Mouse (Mus musculus): Measurements from ENCODE around the gene Net1. TPM values are rescaled to one million over a fixed set of nuclear protein-coding genes. Genes with fewer than 3 reads are reported as not detected.

The Net1 gene
- polyA plus RNA-seq, 1 experiment from 2014 or later: 113 TPM

Small RNA genes lying within 50 kb of the gene (microRNA-seq; reads per million reads assigned to microRNA genes)
- not detected for gene Gm22460

Other genes with a start within 250 kb of the Net1 start
- gene Calml3, start 113.9 kb downstream of the Net1 start, polyA plus RNA-seq (2015; fragmentation: Nextera tagmentation; extraction: Ambion mirVana): 25.1 and 40.9 TPM in 2 replicates
- gene Calm4, start 80.5 kb downstream of the Net1 start, polyA plus RNA-seq (2015; fragmentation: Nextera tagmentation; extraction: Ambion mirVana): 1.9 and 2.1 TPM in 2 replicates
- gene Calm5, start 64.0 kb downstream of the Net1 start, polyA plus RNA-seq (2015; fragmentation: Nextera tagmentation; extraction: Ambion mirVana): not detected in 2 replicates
- gene Tubal3, start 54 bp upstream of the Net1 start, polyA plus RNA-seq (2015; fragmentation: Nextera tagmentation; extraction: Ambion mirVana): 3.8 and 3.9 TPM in 2 replicates
- 0.20 TPM in 1 of 2 replicates, not detected in the other for gene Ucn3, start 27.1 kb upstream of the Net1 start, polyA plus RNA-seq (2015; fragmentation: Nextera tagmentation; extraction: Ambion mirVana)
- gene Akr1c14, start 130.8 kb upstream of the Net1 start, polyA plus RNA-seq (2015; fragmentation: Nextera tagmentation; extraction: Ambion mirVana): 4.3 and 6.3 TPM in 2 replicates
- 0.58 and 1.0 TPM in 2 replicates for gene Akr1c18, start 232.4 kb upstream of the Net1 start, polyA plus RNA-seq (2015; fragmentation: Nextera tagmentation; extraction: Ambion mirVana)